13 mouse cellular contexts compared by ENCODE assay signal in genomic region chr12:82188321-82189075, GRCm38 (mm10). TPM values are rescaled to one million over a fixed set of nuclear protein-coding genes. Genes with fewer than 3 reads are reported as not detected.
A peak's percentile ranks its signal among the peaks of the same experiment; 100 is the strongest.
DNase-seq lines count a peak whose midpoint lies in the region; ATAC-seq and TF ChIP-seq lines count a peak whose summit lies in the region.
"Had no signal": no experiment of that assay in that cellular context is flagged by ENCODE, and none has a peak within 500 bp of the region (broad histone marks: within the 10 kb centered on the region; RNA-seq: fewer than 3 reads in every experiment).

No protein-coding gene starts in this region.

- dilution Hi-C loops in CH12.LX (cut with MboI; ENCODE audit: extremely low pct_ligation_motif_present, extremely low pct_unique_long_range_greater_than_20kb, low sequenced_read_pairs): no loop called here

- TF ChIP-seq POLR2A in CH12.LX (IDR thresholded peaks at IDR 0.05; ENCODE audit: low read depth, low read length): no peak

- H3K4me3 ChIP-seq in hindbrain, postnatal 0 days (ENCODE audit: low read length): no peak overlapping the region
- H3K4me3 ChIP-seq in hindbrain, embryonic 13.5 days: no peak overlapping the region
- H3K4me3 ChIP-seq in CH12.LX (replicated peaks in 1 of 3; ENCODE audit: low read depth in 2 of 3, low read length in 2 of 3, poor library complexity in 1 of 3): no peak overlapping the region
- H3K4me3 ChIP-seq in brown adipose tissue, adult 24 weeks (ENCODE audit: insufficient read depth, low read depth, low read length): no peak overlapping the region
- H3K4me3 ChIP-seq: neural tube, embryonic 12.5 days had no signal

- WGBS in hindbrain, postnatal 0 days: 47% methylated on average over 9 of the region's 9 CpGs
- WGBS in hindbrain, embryonic 13.5 days: 67% methylated on average over 9 of the region's 9 CpGs

- no peak overlapping the region for H3K27ac ChIP-seq in hindbrain, postnatal 0 days
- H3K27ac ChIP-seq in hindbrain, embryonic 13.5 days: no peak overlapping the region
- H3K27ac ChIP-seq in CH12.LX (ENCODE audit: insufficient read depth, low read depth): no peak overlapping the region
- H3K27ac ChIP-seq in brown adipose tissue, adult 24 weeks (replicated peaks; ENCODE audit: low read depth, low read length): peak overlapping the region; percentile 80
- H3K27ac ChIP-seq: neural tube, embryonic 12.5 days had no signal

- in situ Hi-C loops in CH12.LX (cut with MboI; ENCODE audit: low pct_ligation_motif_present, low pct_unique_long_range_greater_than_20kb, low sequenced_read_pairs): no loop called here

- peak; percentile 18 for DNase-seq in hindbrain, postnatal 0 days (ENCODE audit: low spot score)
- no peak for DNase-seq in CH12.LX (ENCODE audit: extremely low read depth)
- DNase-seq in kidney, postnatal 10 days: peak; percentile 56
- no peak for DNase-seq in urinary bladder, postnatal 25 days (ENCODE audit: low spot score)
- DNase-seq in ovary, postnatal 36 days (ENCODE audit: low spot score): no peak
- DNase-seq: adrenal gland, postnatal 36 days; lung, postnatal 10 days; right cerebral cortex, postnatal 4 days had no signal

- no peaks in the 10 kb centered on the region for H3K27me3 ChIP-seq in hindbrain, postnatal 0 days (ENCODE audit: insufficient read depth, low read length)
- no peaks in the 10 kb centered on the region for H3K27me3 ChIP-seq in hindbrain, embryonic 13.5 days
- H3K27me3 ChIP-seq in CH12.LX (replicated peaks): no peaks in the 10 kb centered on the region
- H3K27me3 ChIP-seq: neural tube, embryonic 12.5 days had no signal

- H3K9me3 ChIP-seq in hindbrain, postnatal 0 days (ENCODE audit: low read length): no peaks in the 10 kb centered on the region
- H3K9me3 ChIP-seq in hindbrain, embryonic 13.5 days: no peaks in the 10 kb centered on the region
- no peaks in the 10 kb centered on the region for H3K9me3 ChIP-seq in CH12.LX (replicated peaks; ENCODE audit: low read length)
- H3K9me3 ChIP-seq: neural tube, embryonic 12.5 days had no signal

- no peaks in the 10 kb centered on the region for H3K36me3 ChIP-seq in hindbrain, postnatal 0 days (ENCODE audit: insufficient read depth, low read length)
- 0 out of 2 replicates have a peak, but pooled peaks cover 2% of the 10 kb centered on the region for H3K36me3 ChIP-seq in hindbrain, embryonic 13.5 days
- peaks cover 0 to 26% of the 10 kb centered on the region in 2 experiments for H3K36me3 ChIP-seq in CH12.LX (replicated peaks in 1 of 2; ENCODE audit: control insufficient read depth in 1 of 2, insufficient read depth in 1 of 2, low read length in 1 of 2)
- H3K36me3 ChIP-seq: neural tube, embryonic 12.5 days had no signal

- ATAC-seq in hindbrain, postnatal 0 days: no peak
- ATAC-seq in hindbrain, embryonic 13.5 days (ENCODE audit: low FRiP score): no peak
- ATAC-seq in megakaryocyte progenitor cell, adult 5-6 weeks (replicated peaks; ENCODE audit: poor library complexity): no peak
- ATAC-seq: hindbrain, embryonic 16.5 days had no signal

- no peak for TF ChIP-seq RAD21 in CH12.LX (IDR thresholded peaks at IDR 0.05; ENCODE audit: low read depth, low read length)

- H3K79me2 ChIP-seq in CH12.LX (replicated peaks; ENCODE audit: control insufficient read depth, extremely low read depth, insufficient read depth, poor library complexity, severe bottlenecking): no peaks in the 10 kb centered on the region

- TF ChIP-seq EP300 in CH12.LX (IDR thresholded peaks at IDR 0.05; ENCODE audit: low read length): no peak

- H3K4me2 ChIP-seq in hindbrain, postnatal 0 days (ENCODE audit: low read depth, low read length): no peak overlapping the region
- no peak overlapping the region for H3K4me2 ChIP-seq in hindbrain, embryonic 13.5 days
- H3K4me2 ChIP-seq in CH12.LX (ENCODE audit: insufficient read depth, low read depth, poor library complexity, severe bottlenecking): 0 out of 2 replicates have a peak overlapping the region, but pooled peaks have one; percentile 2
- H3K4me2 ChIP-seq: neural tube, embryonic 12.5 days had no signal

- H3K4me1 ChIP-seq in hindbrain, postnatal 0 days (ENCODE audit: insufficient read depth, low read length): no peaks in the 10 kb centered on the region
- peaks cover 19% of the 10 kb centered on the region; the same call in 1 of the 2 replicates for H3K4me1 ChIP-seq in hindbrain, embryonic 13.5 days (replicated peaks)
- H3K4me1 ChIP-seq in CH12.LX (ENCODE audit: control insufficient read depth in 1 of 2, insufficient read depth in 2 of 2): peaks cover 13 to 26% of the 10 kb centered on the region in 2 experiments
- H3K4me1 ChIP-seq in brown adipose tissue, adult 24 weeks (ENCODE audit: control insufficient read depth, insufficient read depth, insufficient read length, low read length): peaks cover 39% of the 10 kb centered on the region

- peak; percentile 28; the same call in 1 of the 2 replicates for TF ChIP-seq CTCF in hindbrain, postnatal 0 days (IDR thresholded peaks at IDR 0.05; ENCODE audit: low read depth)
- TF ChIP-seq CTCF in CH12.LX (conservative IDR thresholded peaks at IDR 0.05 in 1 of 2, IDR thresholded peaks at IDR 0.05 in 1 of 2; ENCODE audit: low read depth in 2 of 2, low read length in 2 of 2): no peak

- H3K9ac ChIP-seq in hindbrain, postnatal 0 days (replicated peaks; ENCODE audit: low read length): no peak overlapping the region
- H3K9ac ChIP-seq in hindbrain, embryonic 13.5 days: no peak overlapping the region
- no peak overlapping the region for H3K9ac ChIP-seq in CH12.LX (ENCODE audit: insufficient read depth, low read depth)
- H3K9ac ChIP-seq: neural tube, embryonic 12.5 days had no signal

TF ChIP-seq in CH12.LX, 34 proteins besides CTCF, POLR2A, EP300 and RAD21:
- TF ChIP-seq NRF1 (IDR thresholded peaks at IDR 0.05; ENCODE audit: low read depth, low read length) (no peak), MAZ (IDR thresholded peaks at IDR 0.05; ENCODE audit: low read depth, low read length) (no peak), TCF12 (IDR thresholded peaks at IDR 0.05; ENCODE audit: low read depth, low read length) (no peak), MAX (IDR thresholded peaks at IDR 0.05; ENCODE audit: low read length) (no peak), USF2 (conservative IDR thresholded peaks at IDR 0.05; ENCODE audit: low read depth, low read length) (no peak), PAX5 (IDR thresholded peaks at IDR 0.05; ENCODE audit: low read length) (no peak), CHD1 (IDR thresholded peaks at IDR 0.05; ENCODE audit: low read depth, low read length) (no peak), ELF1 (IDR thresholded peaks at IDR 0.05; ENCODE audit: low read depth, low read length) (no peak), ZC3H11A (IDR thresholded peaks at IDR 0.05; ENCODE audit: low read depth, low read length) (no peak), ZNF384 (IDR thresholded peaks at IDR 0.05; ENCODE audit: low read depth, low read length) (no peak), NELFE (IDR thresholded peaks at IDR 0.05; ENCODE audit: low read depth, low read length) (no peak), JUN (IDR thresholded peaks at IDR 0.05; ENCODE audit: insufficient read depth, low read depth, low read length) (no peak), RCOR1 (conservative IDR thresholded peaks at IDR 0.05; ENCODE audit: low read depth, low read length) (no peak), E2F4 (IDR thresholded peaks at IDR 0.05; ENCODE audit: insufficient replicate concordance, low read depth, low read length) (no peak), HCFC1 (IDR thresholded peaks at IDR 0.05; ENCODE audit: low read depth, low read length) (no peak), CHD2 (IDR thresholded peaks at IDR 0.05; ENCODE audit: low read length) (no peak), POLR2AphosphoS2 (IDR thresholded peaks at IDR 0.05; ENCODE audit: low read depth, low read length) (no peak), SMC3 (IDR thresholded peaks at IDR 0.05; ENCODE audit: low read depth, low read length) (no peak), UBTF (IDR thresholded peaks at IDR 0.05; ENCODE audit: low read depth, low read length) (no peak)

RNA-seq across cellular contexts. Expression of gene Sipa1l1, which starts 19.4 kb away (rescaled TPM):
- 22.9 and 24.3 TPM in 2 replicates for total RNA-seq in hindbrain, postnatal 0 days (2014; rRNA removed)
- 7.6 and 8.2 TPM in 2 replicates for polyA plus RNA-seq in hindbrain, postnatal 0 days (2015; fragmentation: Nextera tagmentation; extraction: Ambion mirVana)
- 12.8 and 13.6 TPM in 2 replicates for polyA plus RNA-seq in hindbrain, embryonic 13.5 days (2015; fragmentation: Nextera tagmentation; extraction: Ambion mirVana)
- total RNA-seq in CH12.LX (2012; rRNA removed) (18.7 and 23.6 TPM in 2 replicates), CH12.LX (2014; rRNA removed) (13.6 and 15.1 TPM in 2 replicates)
- polyA plus RNA-seq in CH12.LX (2012; ENCODE audit: insufficient read length, low read depth): 36.7 and 37.5 TPM in 2 replicates
- polyA plus RNA-seq in brown adipose tissue, adult 24 weeks (2012; ENCODE audit: insufficient read depth, insufficient read length, missing spikeins): 23.9 and 29.7 TPM in 2 replicates
- 20.8 and 29.9 TPM in 2 replicates for total RNA-seq in megakaryocyte progenitor cell, adult 5-6 weeks (2015)
- 26.9 and 28.3 TPM in 2 replicates for total RNA-seq in megakaryocyte progenitor cell, adult 5-6 weeks (2017)

Comparison
In these comparisons a context has a peak if more than half of its experiments do, and no peak if none do; other contexts are left out.
1. DNase-seq: peak in hindbrain, postnatal 0 days (single experiment) and kidney, postnatal 10 days (single experiment); none in CH12.LX (single experiment), urinary bladder, postnatal 25 days (single experiment) and ovary, postnatal 36 days (single experiment).